Mouse (Mus musculus) left cerebral cortex, adult 9 months (tissue): ENCODE data around the gene Trim67.

Experiments used
- DNase-seq, 2 experiments: peaks; one replicate each; pipeline ENCODE4 v3.0.0; 2022; ENCODE audit warnings: low spot score in 2 of 2

Gene Trim67

GRCm38 (mm10) chr8:124872081-124872480 is 79.2 kb downstream of the Trim67 start:
- DNase-seq: no peak

DNA sequence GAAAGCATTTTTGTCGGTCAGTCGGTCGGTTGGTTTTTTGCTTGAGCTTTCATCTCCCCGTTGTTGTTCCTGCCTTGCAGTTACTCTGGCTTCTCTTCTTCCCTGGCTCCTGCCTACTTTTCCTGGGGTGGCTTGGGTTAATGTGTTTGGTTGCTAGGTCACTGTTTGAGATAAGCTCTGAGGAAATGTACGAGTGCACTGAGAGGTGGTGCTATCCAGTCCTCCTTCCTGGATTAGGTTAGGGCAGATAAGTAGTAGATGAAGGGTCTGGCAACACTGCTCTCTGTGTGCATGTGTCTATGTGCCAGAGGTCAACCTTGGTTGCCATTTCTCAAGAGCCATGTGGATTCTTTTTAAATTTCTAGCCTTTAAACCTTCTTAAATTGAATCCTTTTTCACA is 79.8 kb downstream of the Trim67 start:
- no peak for DNase-seq

GRCm38 (mm10) chr8:124878141-124878540 is 85.2 kb downstream of the Trim67 start:
- DNase-seq: no peak

DNA sequence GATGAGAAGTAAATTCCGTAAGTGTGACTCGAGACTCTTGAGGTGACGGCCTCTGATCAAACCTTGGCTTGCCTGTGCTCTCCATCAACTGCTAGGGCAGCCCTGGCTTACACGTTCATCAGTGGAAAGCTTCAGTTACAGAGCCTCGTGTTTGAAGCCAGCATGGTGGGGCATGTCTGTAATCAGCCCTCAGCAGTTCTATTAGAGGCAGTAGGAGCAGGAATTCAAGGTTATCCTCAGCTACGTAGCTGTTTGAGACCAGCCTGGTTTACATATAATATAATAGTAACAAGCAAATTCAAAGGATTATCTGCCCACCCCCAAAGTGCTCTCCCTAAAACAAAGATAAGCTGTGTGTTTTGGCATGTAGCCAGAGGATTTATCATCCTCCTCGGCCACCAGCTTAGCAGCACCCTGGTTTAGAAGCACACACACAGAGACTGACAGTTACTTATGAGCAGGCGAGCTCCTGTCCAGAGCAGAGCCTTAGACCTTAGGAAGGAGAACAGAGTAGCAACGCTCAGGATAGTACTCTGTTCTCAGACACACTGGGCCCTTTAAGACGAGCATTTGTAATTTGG is 86.1 kb downstream of the Trim67 start:
- DNase-seq: no peak
